Mouse (Mus musculus): ENCODE data around the gene Abhd16a.
A peak's percentile ranks its signal among the peaks of the same experiment; 100 is the strongest.
"Not testable (repeated sequence)": the region's sequence is repeated elsewhere in the genome, so short reads cannot be mapped to it uniquely, and the experiment has no call there.

Abhd16a gene

DNA sequence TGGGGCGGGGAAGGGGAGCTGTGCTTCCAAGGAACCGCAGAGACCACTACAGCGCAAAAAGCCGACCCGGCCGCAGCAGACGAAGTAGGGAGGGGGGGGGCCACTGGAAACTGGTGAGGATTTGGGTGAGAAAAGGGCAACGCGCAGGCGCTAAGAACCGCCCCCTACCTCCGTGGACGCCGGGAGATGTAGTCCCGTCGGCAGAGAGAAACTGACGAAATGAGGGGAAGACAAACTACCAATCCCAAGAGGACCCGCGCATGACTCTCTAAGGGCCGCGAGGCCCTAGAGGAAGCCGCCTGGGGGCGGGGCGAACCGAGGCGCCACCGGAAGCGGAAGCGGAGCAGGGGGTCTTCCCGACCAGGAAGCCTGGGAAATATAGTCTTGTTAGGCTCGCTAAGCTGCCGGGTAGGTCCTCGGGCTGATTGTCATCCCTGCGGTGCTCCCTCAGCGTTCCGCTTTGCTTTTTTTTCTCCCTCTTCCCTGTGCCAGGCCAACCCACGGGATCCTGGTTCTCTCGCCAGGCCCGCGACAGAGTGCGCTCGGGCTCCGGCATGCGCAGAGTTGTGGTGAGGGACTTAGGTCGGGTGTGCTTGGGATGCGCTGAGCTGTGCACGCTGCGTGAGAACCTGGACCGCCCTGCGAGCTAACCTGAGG is 32.2 kb downstream of the Abhd16a start, which contains the start of gene Gpank1:
Gene Gpank1, plus strand, starts transcription at position 313 of the 657 bp plus-strand sequence.
- peak; percentile 94 to 98 for DNase-seq (ENCODE audit: low spot score in 2 of 2)

DNA sequence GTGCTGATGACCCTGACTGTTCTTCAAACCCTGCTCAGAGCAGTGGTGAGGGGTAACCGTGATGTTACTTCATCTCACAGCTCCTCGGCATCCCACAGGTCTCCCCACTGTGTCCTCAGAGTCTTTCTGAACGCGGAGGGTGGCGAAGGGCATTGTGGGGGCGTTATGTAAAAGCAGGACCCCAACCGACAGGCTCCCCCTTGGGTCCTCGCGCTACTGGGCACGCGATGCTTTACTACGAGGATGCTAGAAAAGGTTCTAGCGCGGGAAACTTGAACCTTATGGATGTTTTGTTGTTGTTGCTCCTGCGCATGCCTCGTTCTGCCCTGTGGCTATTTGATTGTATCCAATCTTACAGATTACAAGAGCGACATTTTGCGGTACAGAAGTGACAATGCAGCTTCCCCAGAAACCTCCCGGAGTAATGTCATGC is 32.8 kb downstream of the Abhd16a start, which contains the start of gene Csnk2b:
Gene Csnk2b, minus strand, starts transcription at position 183 of the 433 bp plus-strand sequence.
- no peak for DNase-seq (ENCODE audit: low spot score in 2 of 2)

DNA sequence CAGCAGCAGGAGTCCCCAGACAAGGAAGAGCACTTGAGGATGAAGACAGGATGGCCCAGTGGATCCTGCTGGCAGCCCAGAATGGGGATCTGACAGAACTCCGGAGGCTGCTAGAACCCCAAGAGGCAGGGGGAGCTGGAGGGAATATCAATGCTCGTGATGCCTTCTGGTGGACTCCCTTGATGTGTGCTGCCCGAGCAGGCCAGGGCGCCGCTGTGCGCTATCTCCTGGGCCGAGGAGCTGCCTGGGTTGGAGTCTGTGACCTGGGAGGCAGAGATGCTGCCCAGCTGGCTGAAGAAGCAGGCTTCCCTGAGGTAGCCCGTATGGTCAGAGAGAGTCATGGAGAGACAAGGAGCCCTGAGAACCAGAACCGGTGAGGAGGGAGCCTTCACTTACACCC is 34.2 kb downstream of the Abhd16a start:
- not testable (repeated sequence) for DNase-seq (ENCODE audit: low spot score in 2 of 2)

DNA sequence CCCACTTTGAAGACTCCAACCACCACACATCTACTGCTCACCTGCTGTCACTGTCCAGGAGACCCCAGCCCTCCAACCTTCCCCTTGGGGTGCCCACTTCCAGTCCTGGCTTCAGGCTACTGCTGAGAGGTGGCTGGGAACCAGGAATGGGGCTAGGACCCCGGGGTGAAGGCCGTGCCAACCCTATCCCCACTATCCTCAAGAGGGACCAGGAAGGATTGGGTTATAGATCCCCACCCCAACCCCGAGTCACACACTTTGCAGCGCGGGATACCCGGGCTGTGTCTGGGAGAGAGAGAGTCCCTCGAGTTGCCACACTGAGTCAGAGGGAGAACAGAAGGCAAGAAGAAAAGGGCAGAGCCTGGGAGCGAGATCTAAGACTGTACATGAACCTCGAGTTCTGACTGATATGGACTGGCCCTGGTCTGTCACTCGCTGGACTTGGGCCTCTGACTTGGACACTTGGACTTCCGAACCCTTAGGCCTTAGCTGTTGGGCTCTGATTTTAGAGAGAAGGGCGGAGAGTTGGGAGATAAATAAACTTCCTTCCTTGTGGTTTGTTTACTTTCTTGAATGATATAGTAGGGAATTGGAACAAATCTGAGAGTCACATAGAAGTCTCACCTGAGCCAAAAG is 35.3 kb downstream of the Abhd16a start:
- DNase-seq (ENCODE audit: low spot score in 2 of 2): not testable (repeated sequence)

DNA sequence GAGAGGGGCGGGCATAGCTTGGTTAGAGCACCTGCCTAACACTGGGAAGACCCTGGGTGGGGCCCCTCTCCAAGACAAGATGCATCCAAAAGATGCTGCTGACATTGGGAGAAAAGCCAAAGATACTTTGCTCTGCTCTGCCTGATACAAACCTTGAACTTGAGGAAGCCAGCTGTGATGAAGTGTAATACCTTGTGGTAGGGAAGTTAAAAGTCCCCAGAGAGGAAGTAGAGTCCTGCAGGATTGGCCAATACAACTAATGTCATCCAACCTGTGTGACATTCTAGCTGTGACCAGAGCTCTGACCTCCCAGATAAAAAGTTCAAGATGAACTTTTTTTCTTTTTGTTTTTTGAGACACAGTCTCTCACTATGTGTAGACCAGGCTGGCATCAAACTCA is 36.0 kb downstream of the Abhd16a start:
- DNase-seq (ENCODE audit: low spot score in 2 of 2): no peak

DNA sequence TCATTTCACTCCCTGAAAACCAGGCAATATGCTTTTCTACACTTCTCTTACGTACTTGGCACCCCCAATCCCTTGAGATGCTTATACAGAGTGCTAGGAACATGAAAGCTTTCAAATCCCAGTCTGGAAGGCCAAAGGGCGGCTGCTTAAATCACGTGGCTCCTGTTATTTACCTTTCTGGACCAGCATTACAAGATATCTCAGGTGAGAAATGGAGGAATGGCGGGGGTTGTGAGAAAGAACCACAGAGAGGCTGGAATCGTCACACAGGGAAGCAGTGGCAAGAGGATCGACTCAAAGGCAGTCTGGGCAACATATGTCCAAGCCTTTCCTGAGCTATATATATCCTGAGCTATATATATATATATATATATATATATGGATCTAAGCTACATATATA is 36.5 kb downstream of the Abhd16a start:
- no peak for DNase-seq (ENCODE audit: low spot score in 2 of 2)

DNA sequence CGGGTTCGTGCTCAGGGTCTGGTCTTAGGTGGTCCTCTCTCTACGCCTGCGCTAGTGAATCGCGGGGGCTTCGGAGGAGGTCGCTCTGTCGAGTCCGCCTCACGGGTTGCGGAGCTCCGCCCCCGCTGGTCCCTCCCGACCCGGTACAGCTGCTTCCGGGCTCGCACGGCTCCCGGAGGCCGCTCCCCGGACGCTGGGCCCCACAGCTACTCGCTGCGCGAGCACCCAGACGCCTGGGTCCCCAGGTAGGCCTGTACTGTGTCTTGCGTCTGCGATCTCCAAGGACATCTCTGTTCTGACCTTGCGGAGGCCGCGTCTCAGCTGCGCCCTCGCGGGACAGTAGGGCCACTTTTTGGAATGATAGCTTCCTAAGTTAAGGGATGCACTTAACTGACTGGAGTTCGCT is 37.1 kb downstream of the Abhd16a start, which contains the start of gene D17H6S53E:
Gene D17H6S53E, plus strand, starts transcription at position 168 of the 406 bp plus-strand sequence.
- peak; percentile 71 to 79 for DNase-seq (ENCODE audit: low spot score in 2 of 2)

DNA sequence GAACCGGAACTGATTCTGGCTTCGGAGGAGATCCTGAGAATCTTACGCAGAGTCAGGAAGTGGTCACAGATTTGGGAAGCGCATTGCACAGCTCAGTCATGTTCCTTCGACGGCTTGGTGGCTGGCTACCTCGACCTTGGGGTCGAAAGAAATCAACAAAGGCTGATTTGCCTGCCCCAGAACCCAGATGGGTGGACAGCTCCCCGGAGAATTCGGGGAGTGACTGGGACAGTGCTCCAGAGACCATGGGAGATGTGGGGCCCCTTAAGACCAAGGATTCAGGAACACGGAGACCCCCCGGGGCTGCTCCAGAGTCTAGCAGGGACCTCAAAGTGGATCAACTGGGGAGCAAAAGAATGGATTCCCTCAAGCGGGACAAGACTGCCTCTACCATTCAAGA is 38.0 kb downstream of the Abhd16a start:
- no peak for DNase-seq (ENCODE audit: low spot score in 2 of 2)

DNA sequence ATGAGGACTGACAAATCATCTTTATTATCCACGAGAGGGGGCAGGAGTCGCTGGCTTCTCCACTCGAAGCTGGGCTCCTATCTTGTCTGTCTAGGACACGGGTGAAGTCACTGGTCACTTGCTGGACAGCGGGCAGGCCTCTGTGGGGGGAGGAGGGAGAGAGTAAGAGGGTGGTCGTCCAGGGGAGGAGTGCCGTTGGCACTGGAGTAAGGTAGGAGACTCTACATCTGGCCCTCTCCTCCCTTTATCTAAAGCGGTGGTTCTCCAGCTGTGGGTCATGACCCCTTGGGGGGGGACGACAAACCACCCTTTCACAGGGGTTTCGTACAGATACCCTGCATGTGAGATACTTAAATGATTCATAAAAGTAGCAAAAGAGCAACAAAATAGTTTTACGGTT is 39.9 kb downstream of the Abhd16a start:
- DNase-seq (ENCODE audit: low spot score in 2 of 2): no peak

DNA sequence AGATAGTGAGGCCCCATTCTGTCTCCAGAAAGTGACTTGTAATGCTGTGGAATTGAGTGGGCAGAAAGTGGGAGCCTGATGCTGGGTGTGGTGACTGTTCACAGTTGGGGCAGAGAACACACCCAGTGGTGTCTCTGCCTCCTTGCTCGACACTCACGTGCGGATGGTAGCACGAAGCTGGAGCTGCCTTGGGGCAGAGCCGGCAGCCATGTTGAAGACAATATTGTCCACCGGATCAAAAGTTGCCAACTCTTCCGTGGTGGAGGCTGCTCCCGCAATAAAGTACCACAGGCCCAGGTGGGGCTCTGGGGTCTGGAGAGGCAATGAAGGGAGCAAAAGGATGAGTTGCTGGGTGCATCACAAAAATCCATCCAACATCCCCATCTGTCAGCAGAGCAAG is 42.0 kb downstream of the Abhd16a start:
- no peak for DNase-seq (ENCODE audit: low spot score in 2 of 2)

DNA sequence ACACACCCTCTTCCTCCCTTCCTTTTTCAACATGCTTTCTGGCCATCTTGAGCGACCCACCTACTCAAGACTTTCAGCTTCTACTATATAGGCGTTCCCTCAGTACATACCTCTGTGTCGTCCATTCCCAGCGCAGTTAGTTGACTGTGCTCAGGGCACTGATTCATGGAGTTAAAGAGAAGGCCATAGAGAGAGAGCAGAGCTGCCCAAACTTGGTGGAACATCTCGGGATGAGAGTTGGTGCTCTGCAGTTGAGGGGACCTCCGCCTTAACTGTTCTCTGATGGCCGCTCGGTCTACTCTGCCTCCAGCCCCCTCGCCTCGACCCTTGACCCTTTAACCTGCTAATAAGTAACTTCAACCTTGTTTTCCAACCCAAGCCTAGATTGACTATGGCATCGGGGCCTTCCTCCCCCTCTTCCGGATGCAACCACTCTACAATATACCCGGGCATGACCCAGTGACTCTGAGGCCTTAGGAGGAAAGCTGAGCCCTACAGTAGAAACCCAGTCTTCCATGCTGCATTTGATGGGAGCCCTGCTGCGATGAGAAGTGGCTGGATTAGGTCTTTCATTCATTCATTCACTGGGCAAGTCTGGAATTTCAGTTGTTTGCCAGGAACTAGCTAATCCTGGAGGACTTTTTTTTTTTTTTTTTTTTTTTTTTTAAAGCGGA is 42.6 kb downstream of the Abhd16a start, which contains the start of gene Apom:
Gene Apom, minus strand, starts transcription at position 551 of the 674 bp plus-strand sequence.
- no peak for DNase-seq (ENCODE audit: low spot score in 2 of 2)

DNA sequence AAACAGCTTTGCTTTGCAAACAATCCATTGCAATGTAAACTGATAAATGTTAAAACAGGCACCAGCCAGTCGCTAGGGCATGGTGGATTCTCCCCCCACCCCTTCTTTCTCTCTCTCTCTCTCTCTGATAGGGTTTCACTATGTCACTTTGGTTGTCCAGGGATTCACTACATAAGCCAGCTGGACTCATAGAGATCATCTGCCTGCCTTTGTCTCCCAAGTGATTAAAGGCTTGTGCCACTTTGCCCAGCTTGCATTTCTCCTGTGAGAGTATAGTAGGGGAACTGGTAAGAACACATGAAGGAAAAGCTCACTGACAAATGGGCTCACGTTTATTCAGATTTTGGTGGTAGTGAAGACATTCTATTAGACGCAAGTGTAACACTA is 43.1 kb downstream of the Abhd16a start:
- no peak for DNase-seq (ENCODE audit: low spot score in 2 of 2)

DNA sequence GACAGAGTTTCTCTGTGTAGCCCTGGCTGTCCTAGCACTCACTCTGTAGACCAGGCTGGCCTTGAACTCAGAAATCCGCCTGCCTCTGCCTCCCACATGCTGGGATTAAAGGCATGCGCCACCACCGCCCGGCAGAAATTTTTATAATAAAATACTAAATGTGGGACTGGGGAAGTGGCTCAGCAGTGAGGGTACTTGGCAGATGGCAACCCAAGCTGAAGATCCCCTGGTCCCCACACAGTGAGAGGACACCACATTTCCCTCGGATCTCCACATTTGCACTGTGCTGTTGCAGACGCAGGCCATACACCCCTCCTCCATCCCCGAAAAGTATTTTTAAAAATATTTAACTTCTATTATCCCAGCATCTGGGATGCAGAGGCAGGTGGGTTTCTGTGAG is 44.5 kb downstream of the Abhd16a start:
- no peak for DNase-seq (ENCODE audit: low spot score in 2 of 2)

DNA sequence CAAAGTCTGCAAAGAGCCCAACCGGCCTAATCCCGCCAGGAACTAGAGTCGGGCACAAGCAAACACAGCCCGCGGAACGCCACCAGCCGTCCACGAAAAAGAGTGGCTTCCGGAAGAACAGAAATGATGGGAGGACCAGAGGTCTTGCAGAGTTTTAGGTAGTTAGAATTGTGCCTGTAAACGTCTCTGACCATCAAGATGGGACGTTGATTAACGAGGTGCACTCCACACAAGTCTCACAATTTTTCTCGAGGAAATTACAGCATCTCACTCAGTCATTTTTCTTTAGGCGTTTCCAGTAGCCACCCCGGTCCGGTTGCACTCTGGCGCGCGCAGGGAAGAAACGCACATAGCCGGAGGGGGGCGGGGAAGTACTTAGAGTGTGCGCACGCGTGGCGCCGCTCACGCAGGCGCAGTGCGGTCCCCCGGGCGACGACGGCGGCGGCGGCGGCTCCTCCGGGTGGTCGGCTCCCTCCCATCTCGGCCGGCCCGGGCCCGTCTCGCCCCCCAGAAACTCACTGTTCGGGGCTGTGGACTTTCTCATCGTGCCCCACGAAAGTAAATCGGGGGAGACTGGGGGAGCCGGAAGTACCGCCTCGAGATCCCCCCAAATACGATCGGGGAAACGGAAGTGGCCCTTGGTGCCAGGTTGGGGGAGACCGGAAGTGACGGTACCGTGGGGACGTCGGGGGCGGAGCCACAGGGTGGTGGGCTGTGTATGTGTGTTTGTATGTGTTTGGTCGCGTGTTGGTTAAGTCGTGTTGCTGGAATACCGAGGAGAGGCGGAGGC is 45.9 kb downstream of the Abhd16a start, which contains the start of gene Bag6:
Gene Bag6, plus strand, starts transcription at position 378 of the 790 bp plus-strand sequence.
- DNase-seq (ENCODE audit: low spot score in 2 of 2): peak; percentile 92

DNA sequence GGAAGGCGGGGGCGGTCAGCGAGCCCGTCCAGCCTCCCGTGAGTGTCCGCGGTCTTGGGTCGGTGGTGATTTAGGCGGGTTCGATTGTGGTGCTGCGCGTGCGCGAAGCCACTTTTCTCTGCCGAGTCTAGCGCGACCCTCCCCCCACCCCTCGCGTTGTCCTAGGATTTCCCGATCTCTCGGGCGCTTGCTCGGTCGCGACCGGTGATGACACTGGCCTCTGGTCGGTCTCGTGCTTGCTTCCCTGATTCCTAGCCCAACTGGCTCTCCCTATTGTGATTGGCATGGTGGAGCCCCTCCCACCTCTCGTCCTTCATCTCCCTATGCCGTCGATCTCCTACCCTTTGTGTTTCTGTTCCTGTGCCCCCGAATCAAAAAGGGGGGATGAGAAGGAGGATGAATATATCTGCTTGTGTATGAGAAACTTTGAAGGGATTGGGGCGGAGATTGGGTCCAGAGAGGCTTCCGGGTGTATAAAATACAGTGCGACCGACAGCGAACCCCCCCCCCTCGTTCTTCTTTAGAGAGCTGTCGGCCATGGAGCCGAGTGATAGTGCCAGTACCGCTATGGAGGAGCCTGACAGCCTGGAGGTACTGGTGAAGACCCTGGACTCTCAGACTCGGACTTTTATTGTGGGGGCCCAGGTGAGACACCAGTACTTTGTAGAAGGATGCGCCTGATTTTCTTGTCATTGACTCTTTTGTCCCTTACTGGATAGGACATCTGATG is 46.7 kb downstream of the Abhd16a start:
- no peak for DNase-seq (ENCODE audit: low spot score in 2 of 2)

DNA sequence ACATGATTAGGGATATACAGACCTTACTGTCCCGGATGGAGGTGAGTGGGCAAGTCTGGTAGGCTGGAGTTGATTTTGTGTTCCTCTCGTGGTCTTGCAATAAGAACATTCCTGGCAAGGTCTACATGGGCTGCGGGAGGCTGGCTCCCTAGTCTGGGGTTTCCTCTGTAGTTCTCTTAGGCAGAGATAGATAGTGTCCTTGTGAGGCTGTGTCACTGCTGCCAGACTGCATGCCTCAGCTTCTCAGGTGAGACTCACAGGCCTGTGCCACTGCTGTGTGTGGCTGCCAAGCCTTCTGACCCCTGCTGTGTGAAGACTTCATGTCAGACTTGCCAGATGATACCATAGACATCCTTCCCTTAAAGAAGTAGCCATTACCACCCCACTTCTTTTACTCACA is 50.2 kb downstream of the Abhd16a start:
- no peak for DNase-seq (ENCODE audit: low spot score in 2 of 2)

DNA sequence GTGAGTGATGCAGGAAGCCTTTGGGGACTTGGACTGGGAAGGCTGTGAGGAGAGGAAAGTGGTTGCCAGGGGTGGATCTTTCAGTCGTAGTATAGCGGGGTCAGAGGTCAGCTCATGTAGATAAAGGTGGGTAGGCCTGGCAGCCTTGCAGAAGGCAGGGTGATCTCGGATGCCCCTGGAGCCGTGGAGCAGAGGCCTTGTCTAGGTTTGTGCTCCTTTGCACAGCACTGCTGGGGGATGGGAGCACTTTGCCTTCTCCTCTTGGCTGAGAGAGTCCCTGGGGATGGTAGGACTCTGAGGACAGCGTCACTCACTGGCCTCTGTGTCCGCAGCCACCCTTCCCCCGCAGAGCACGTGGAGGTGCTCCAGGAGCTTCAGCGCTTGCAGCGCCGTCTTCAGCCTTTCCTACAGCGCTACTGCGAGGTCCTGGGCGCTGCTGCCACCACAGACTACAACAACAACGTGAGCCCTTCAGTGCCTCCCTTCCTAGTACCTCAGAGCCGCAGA is 51.5 kb downstream of the Abhd16a start:
- no peak for DNase-seq (ENCODE audit: low spot score in 2 of 2)

DNA sequence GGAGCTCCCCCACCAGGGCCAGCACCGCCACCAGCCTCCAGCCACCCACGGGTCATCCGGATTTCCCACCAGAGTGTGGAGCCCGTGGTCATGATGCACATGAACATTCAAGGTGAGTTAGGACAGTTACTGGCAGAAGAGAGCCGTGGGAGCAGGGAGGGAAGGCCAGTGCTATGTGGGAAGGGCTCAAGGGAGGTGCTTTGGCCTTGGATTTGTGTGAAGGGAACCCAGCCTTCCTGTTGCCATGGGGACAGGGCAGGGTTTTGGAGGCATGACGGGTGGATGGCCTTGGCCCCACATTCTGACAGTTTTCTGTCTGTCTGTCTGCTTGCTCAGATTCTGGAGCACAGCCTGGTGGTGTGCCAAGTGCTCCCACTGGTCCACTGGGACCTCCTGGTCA is 52.9 kb downstream of the Abhd16a start:
- no peak for DNase-seq (ENCODE audit: low spot score in 2 of 2)

DNA sequence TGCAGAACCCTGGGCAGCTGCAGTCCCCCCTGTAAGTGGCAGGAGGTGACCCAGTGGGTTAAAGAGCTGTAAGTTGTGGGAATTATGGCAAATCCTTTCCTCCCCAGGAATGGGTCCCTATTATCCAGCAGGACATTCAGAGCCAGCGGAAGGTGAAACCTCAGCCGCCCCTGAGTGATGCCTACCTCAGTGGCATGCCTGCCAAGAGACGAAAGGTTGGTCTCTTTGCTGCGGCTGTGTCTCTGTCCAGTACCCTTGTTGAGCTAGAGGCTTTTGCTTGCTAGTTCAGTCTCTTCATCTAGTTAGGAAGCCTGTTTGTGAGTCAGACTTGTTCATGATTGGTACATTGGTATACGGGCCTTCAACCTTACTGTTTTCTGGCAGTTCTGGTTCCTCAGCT is 57.1 kb downstream of the Abhd16a start:
- DNase-seq (ENCODE audit: low spot score in 2 of 2): no peak

DNA sequence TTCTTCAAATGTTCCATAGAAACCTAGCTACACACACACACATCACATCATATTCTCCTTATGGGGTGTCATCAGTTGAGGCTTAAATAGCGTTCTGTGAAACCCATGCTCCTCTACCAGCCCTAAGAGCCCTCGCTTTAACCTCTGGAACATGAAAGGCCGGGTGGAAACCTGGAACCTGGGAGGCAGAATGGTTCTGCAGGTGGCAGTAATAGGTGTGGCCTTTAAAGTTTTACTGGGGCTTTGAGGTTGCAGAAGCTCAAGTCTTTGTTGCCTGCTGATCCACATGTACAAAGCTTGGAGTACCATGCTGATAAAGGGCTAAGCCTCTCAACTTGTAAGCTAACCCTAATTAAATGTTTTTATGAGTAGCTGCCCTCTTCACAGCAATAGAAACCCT is 58.3 kb downstream of the Abhd16a start:
- DNase-seq (ENCODE audit: low spot score in 2 of 2): no peak
